Mouse (Mus musculus) cerebellum, adult 2 months (tissue): Measurements from ENCODE around the gene Mga. TPM values are rescaled to one million over a fixed set of nuclear protein-coding genes. Genes with fewer than 3 reads are reported as not detected.

ENCODE experiments used
- DNase-seq, 2 experiments: peaks; one replicate each; pipeline ENCODE4 v3.0.0; 2021
- H3K27ac ChIP-seq: fragments of 200-500 bp; 2 replicates; pipeline ENCODE4 v1.5.1; 2012; ENCODE audit warnings: low read length, control low read depth, inconsistent platforms; ENCODE audit not compliant: insufficient read depth
- H3K27me3 ChIP-seq: fragments of 200-500 bp; 2 replicates; pipeline ENCODE4 v1.6.1; 2012; ENCODE audit warnings: inconsistent platforms, mild to moderate bottlenecking, low read length, moderate library complexity; ENCODE audit not compliant: control insufficient read depth, insufficient read depth
- H3K4me1 ChIP-seq: fragments of 200-500 bp; 2 replicates; pipeline ENCODE4 v1.6.1; 2011; ENCODE audit warnings: low read length; ENCODE audit not compliant: control insufficient read depth, insufficient read depth
- H3K4me3 ChIP-seq: fragments of 200-500 bp; replicated peaks from 2 replicates; pipeline ENCODE3; 2011; ENCODE audit warnings: mild to moderate bottlenecking, low read depth, low read length, control low read depth; ENCODE audit not compliant: insufficient read depth
- CTCF ChIP-seq: fragments of 200-500 bp; IDR thresholded peaks from 2 replicates; pipeline ENCODE4 v1.5.1; 2011; ENCODE audit warnings: low read depth, mild to moderate bottlenecking, control low read depth, low read length, moderate library complexity, borderline replicate concordance; ENCODE audit not compliant: insufficient read depth
- POLR2A ChIP-seq: fragments of 200-500 bp; IDR thresholded peaks from 2 replicates; pipeline ENCODE4 v1.6.1; 2011; ENCODE audit warnings: low read length, control low read depth, borderline replicate concordance; ENCODE audit not compliant: insufficient read depth
- WGBS: fragments of 180-500 bp; shearing (Covaris S2); methylation state at CpG from one replicate; pipeline ENCODE4 v1.1.7; 2018; 5-methylcytosine and 5-hydroxymethylcytosine counted together
- polyA plus RNA-seq: library from polyadenylated mRNA; depleted of rRNA; stranded (reverse); fragments of >200 nt; gene quantifications from 2 replicates; pipeline ENCODE4 v1.2.3, GENCODE M21; 2012; rRNA removed

The Mga gene
- polyA plus RNA-seq, 1 experiment, result 22.8 TPM

GRCm38 (mm10) chr2:120013831-120014486 lies 116.9 kb downstream of the Mga start:
- H3K27ac ChIP-seq, result no peak overlapping the region
- WGBS, result 97% methylated on average over 2 of the region's 2 CpGs
- TF ChIP-seq POLR2A, result no peak
- no peak for TF ChIP-seq CTCF
- H3K27me3 ChIP-seq, result no peaks in the 10 kb centered on the region
- no peak for DNase-seq
- H3K4me3 ChIP-seq, result no peak overlapping the region
- H3K4me1 ChIP-seq, result peaks cover 11% of the 10 kb centered on the region

GRCm38 (mm10) chr2:120015882-120016281 lies 118.9 kb downstream of the Mga start:
- no peak overlapping the region for H3K27ac ChIP-seq
- no peaks in the 10 kb centered on the region for H3K27me3 ChIP-seq
- no peak for DNase-seq
- no peak for TF ChIP-seq POLR2A
- no peak for TF ChIP-seq CTCF
- H3K4me1 ChIP-seq, result peaks cover 11% of the 10 kb centered on the region
- H3K4me3 ChIP-seq, result no peak overlapping the region
- WGBS, result 95% methylated on average over 4 of the region's 4 CpGs

GRCm38 (mm10) chr2:120017599-120017998 lies 120.6 kb downstream of the Mga start:
- 80% methylated on average over 12 of the region's 12 CpGs for WGBS
- Histone ChIP-seq H3K27me3 (no peaks in the 10 kb centered on the region), H3K4me3 (no peak overlapping the region), H3K4me1 (peaks cover 5% of the 10 kb centered on the region; the same call in 1 of the 2 replicates), H3K27ac (no peak overlapping the region)
- TF ChIP-seq CTCF (no peak), POLR2A (no peak)
- no peak for DNase-seq

Other genes starting within 250 kb of the Mga start
- gene Ndufaf1, start 234.4 kb upstream of the Mga start, polyA plus RNA-seq, result 24.7 and 28.0 TPM in 2 replicates
- 29.5 and 32.5 TPM in 2 replicates for gene Rtf1, start 222.2 kb upstream of the Mga start, polyA plus RNA-seq
- gene Itpka, start 154.9 kb upstream of the Mga start, polyA plus RNA-seq, result 65.2 and 78.5 TPM in 2 replicates
- gene Ltk, start 136.8 kb upstream of the Mga start, polyA plus RNA-seq, result 16.5 and 19.1 TPM in 2 replicates
- gene Rpap1, start 109.7 kb upstream of the Mga start, polyA plus RNA-seq, result 15.9 and 17.5 TPM in 2 replicates
- gene Tyro3, start 99.5 kb upstream of the Mga start, polyA plus RNA-seq, result 150 and 154 TPM in 2 replicates
- gene Mapkbp1, start 75.5 kb downstream of the Mga start, polyA plus RNA-seq, result 37.6 and 42.2 TPM in 2 replicates
- gene Jmjd7, start 130.3 kb downstream of the Mga start, polyA plus RNA-seq, result 11.2 and 11.9 TPM in 2 replicates
- gene Gm28042, start 130.3 kb downstream of the Mga start, polyA plus RNA-seq, result 9.0 and 10.8 TPM in 2 replicates
- gene Pla2g4b, start 136.2 kb downstream of the Mga start, polyA plus RNA-seq, result 12.9 and 16.9 TPM in 2 replicates